ENCODE assay signal across 13 mouse cellular contexts in genomic region chr2:58844499-58844898, GRCm38 (mm10). TPM values are rescaled to one million over a fixed set of nuclear protein-coding genes. Genes with fewer than 3 reads are reported as not detected.
DNase-seq lines count a peak whose midpoint lies in the region; ATAC-seq lines count a peak whose summit lies in the region.
"Had no signal": no experiment of that assay in that cellular context is flagged by ENCODE, and none has a peak within 500 bp of the region (broad histone marks: within the 10 kb centered on the region; RNA-seq: fewer than 3 reads in every experiment).

No protein-coding gene starts in this region.

- no peaks in the 10 kb centered on the region for H3K4me1 ChIP-seq in kidney, embryonic 15.5 days
- no peaks in the 10 kb centered on the region for H3K4me1 ChIP-seq in stomach, embryonic 15.5 days

- peak overlapping the region; percentile 20; the same call in 1 of the 2 replicates for H3K4me2 ChIP-seq in kidney, embryonic 15.5 days
- no peak overlapping the region for H3K4me2 ChIP-seq in stomach, embryonic 15.5 days

- WGBS in kidney, embryonic 15.5 days: 20% methylated on average over 10 of the region's 10 CpGs
- 9% methylated on average over 10 of the region's 10 CpGs for WGBS in stomach, embryonic 15.5 days

- no peak for DNase-seq in kidney, adult 8-10 months
- peak; percentile 76 for DNase-seq in CD4-positive helper T cell, adult 2 months (ENCODE audit: low read depth, low spot score)
- DNase-seq in T-cell, adult 2 months (ENCODE audit: low spot score): peak; percentile 64
- DNase-seq in natural killer cell, adult 2 months (ENCODE audit: low spot score in 2 of 2): no peak
- DNase-seq: cerebellum, postnatal 36 days; forebrain, postnatal 0 days; liver, postnatal 0 days had no signal

- H3K27ac ChIP-seq in kidney, embryonic 15.5 days: peak overlapping the region; percentile 66; the same call in 1 of the 2 replicates
- H3K27ac ChIP-seq in stomach, embryonic 15.5 days: peak overlapping the region; percentile 44; the same call in 1 of the 2 replicates

- no peak overlapping the region for H3K9ac ChIP-seq in kidney, embryonic 15.5 days
- H3K9ac ChIP-seq in stomach, embryonic 15.5 days: no peak overlapping the region
- H3K9ac ChIP-seq: forebrain, postnatal 0 days; liver, postnatal 0 days had no signal

- no peak overlapping the region for H3K4me3 ChIP-seq in kidney, embryonic 15.5 days (replicated peaks)
- no peak overlapping the region for H3K4me3 ChIP-seq in stomach, embryonic 15.5 days (replicated peaks)

- no peaks in the 10 kb centered on the region for H3K36me3 ChIP-seq in kidney, embryonic 15.5 days
- H3K36me3 ChIP-seq in stomach, embryonic 15.5 days: no peaks in the 10 kb centered on the region

- ATAC-seq in kidney, embryonic 15.5 days (replicated peaks; ENCODE audit: low FRiP score): no peak
- ATAC-seq in stomach, embryonic 15.5 days (ENCODE audit: insufficient read depth, low FRiP score, low read depth): no peak
- no peak for ATAC-seq in monocyte, adult 5-6 weeks (replicated peaks; ENCODE audit: insufficient number of reproducible peaks, low FRiP score, low TSS enrichment, poor library complexity, severe bottlenecking)
- ATAC-seq: forebrain, postnatal 0 days; liver, postnatal 0 days had no signal

- H3K27me3 ChIP-seq in kidney, embryonic 15.5 days: no peaks in the 10 kb centered on the region
- H3K27me3 ChIP-seq in stomach, embryonic 15.5 days (replicated peaks): no peaks in the 10 kb centered on the region

- no peaks in the 10 kb centered on the region for H3K9me3 ChIP-seq in kidney, embryonic 15.5 days (replicated peaks)
- H3K9me3 ChIP-seq in stomach, embryonic 15.5 days: no peaks in the 10 kb centered on the region

RNA-seq across cellular contexts. Expression of gene Gm11099, which starts 14.7 kb away (rescaled TPM):
- not detected in 2 replicates for polyA plus RNA-seq in kidney, embryonic 15.5 days (2015; fragmentation: Nextera tagmentation; extraction: Ambion mirVana)
- not detected in 2 replicates for polyA plus RNA-seq in stomach, embryonic 15.5 days (2015; fragmentation: Nextera tagmentation; extraction: Ambion mirVana)
- total RNA-seq in monocyte, adult 5-6 weeks (2017): not detected in 3 replicates
- total RNA-seq: forebrain, postnatal 0 days; gastrocnemius, postnatal 4 days had no signal
- polyA plus RNA-seq: forebrain, postnatal 0 days; heart, postnatal 0 days; limb, embryonic 11.5 days; liver, postnatal 0 days had no signal

Comparison
In these comparisons a context has a peak if more than half of its experiments do, and no peak if none do; other contexts are left out.
1. DNase-seq: peak in CD4-positive helper T cell, adult 2 months (single experiment) and T-cell, adult 2 months (single experiment); none in kidney, adult 8-10 months (0 of 2) and natural killer cell, adult 2 months (0 of 2).